Mouse (Mus musculus) CH12.LX (cell line): ENCODE results near the gene Nek6. TPM values are rescaled to one million over a fixed set of nuclear protein-coding genes. Genes with fewer than 3 reads are reported as not detected.

Experiments
- DNase-seq: peaks from one replicate; pipeline ENCODE4 v3.0.0-alpha.2; 2013; ENCODE audit errors: extremely low read depth
- H3K27ac ChIP-seq: 2 replicates; pipeline ENCODE4 v1.5.1; 2012; ENCODE audit warnings: low read depth, mild to moderate bottlenecking, control low read depth, moderate library complexity; ENCODE audit not compliant: insufficient read depth
- H3K27me3 ChIP-seq: replicated peaks from 2 replicates; pipeline ENCODE3; 2012; ENCODE audit warnings: inconsistent platforms
- H3K36me3 ChIP-seq, 2 experiments: replicated peaks in 1 of 2; 2 replicates each; pipeline versions ENCODE3 to v1.6.1; 2012; ENCODE audit warnings: inconsistent platforms in 1 of 2, low read length in 1 of 2, mild to moderate bottlenecking in 1 of 2, mixed read lengths in 1 of 2, moderate library complexity in 1 of 2; ENCODE audit not compliant: control insufficient read depth in 1 of 2, insufficient read depth in 1 of 2
- H3K4me1 ChIP-seq, 2 experiments: 2 replicates each; pipeline ENCODE4 v1.6.1; 2012; ENCODE audit warnings: inconsistent platforms in 1 of 2, moderate library complexity in 1 of 2; ENCODE audit not compliant: insufficient read depth in 2 of 2, control insufficient read depth in 1 of 2
- H3K4me2 ChIP-seq: 2 replicates; pipeline ENCODE4 v1.6.1; 2012; ENCODE audit warnings: low read depth, mild to moderate bottlenecking, control low read depth; ENCODE audit not compliant: poor library complexity, insufficient read depth, severe bottlenecking
- H3K4me3 ChIP-seq, 3 experiments: fragments of 150-350 bp in 1 of 3; sonication (generic) in 1 of 3; replicated peaks in 1 of 3; 2 replicates each; pipeline versions ENCODE3 to v1.5.1; 2011 to 2012; ENCODE audit warnings: low read depth in 2 of 3, low read length in 2 of 3, mild to moderate bottlenecking in 2 of 3, moderate library complexity in 2 of 3, control low read depth in 1 of 3, improper control_type of control experiment in 1 of 3, inconsistent platforms in 1 of 3, mixed read lengths in 1 of 3; ENCODE audit not compliant: poor library complexity in 1 of 3
- H3K79me2 ChIP-seq: replicated peaks from 2 replicates; pipeline ENCODE4 v1.6.1; 2012; ENCODE audit warnings: mild to moderate bottlenecking, moderate library complexity; ENCODE audit not compliant: control insufficient read depth, poor library complexity, insufficient read depth, severe bottlenecking; ENCODE audit errors: extremely low read depth
- H3K9ac ChIP-seq: 2 replicates; pipeline ENCODE4 v1.6.1; 2012; ENCODE audit warnings: low read depth, mild to moderate bottlenecking, control low read depth, moderate library complexity; ENCODE audit not compliant: insufficient read depth
- H3K9me3 ChIP-seq: replicated peaks from 2 replicates; pipeline ENCODE3; 2012; ENCODE audit warnings: low read length, inconsistent platforms, mixed read lengths
- BHLHE40 ChIP-seq: IDR thresholded peaks from 2 replicates; pipeline ENCODE4 v1.6.1; 2011; ENCODE audit warnings: mild to moderate bottlenecking, low read depth, low read length, improper control_type of control experiment
- CHD1 ChIP-seq: IDR thresholded peaks from 2 replicates; pipeline ENCODE4 v1.6.1; 2012; ENCODE audit warnings: low read depth, low read length, improper control_type of control experiment, inconsistent platforms
- CHD2 ChIP-seq: IDR thresholded peaks from 2 replicates; pipeline ENCODE4 v1.6.1; 2011; ENCODE audit warnings: low read length, improper control_type of control experiment
- ETS1 ChIP-seq: conservative IDR thresholded peaks from 2 replicates; pipeline ENCODE4 v1.6.1; 2012; ENCODE audit warnings: low read depth, mild to moderate bottlenecking, inconsistent platforms, low read length, improper control_type of control experiment, moderate library complexity
- GABPA ChIP-seq: IDR thresholded peaks from 2 replicates; pipeline ENCODE4 v1.6.1; 2012; ENCODE audit warnings: low read depth, low read length, improper control_type of control experiment, inconsistent platforms; ENCODE audit not compliant: insufficient replicate concordance
- MAFK ChIP-seq: IDR thresholded peaks from 2 replicates; pipeline ENCODE4 v1.6.1; 2011; ENCODE audit warnings: low read length, improper control_type of control experiment; ENCODE audit not compliant: insufficient replicate concordance
- MAZ ChIP-seq: IDR thresholded peaks from 2 replicates; pipeline ENCODE4 v1.6.1; 2012; ENCODE audit warnings: low read depth, mild to moderate bottlenecking, inconsistent platforms, low read length, improper control_type of control experiment, moderate library complexity
- NELFE ChIP-seq: IDR thresholded peaks from 2 replicates; pipeline ENCODE4 v1.6.1; 2011; ENCODE audit warnings: low read depth, low read length, improper control_type of control experiment
- NRF1 ChIP-seq: IDR thresholded peaks from 2 replicates; pipeline ENCODE4 v1.6.1; 2014; ENCODE audit warnings: low read depth, mild to moderate bottlenecking, inconsistent platforms, low read length, improper control_type of control experiment, moderate library complexity
- SIN3A ChIP-seq: IDR thresholded peaks from 2 replicates; pipeline ENCODE4 v1.6.1; 2012; ENCODE audit warnings: low read length, improper control_type of control experiment, inconsistent platforms
- TBP ChIP-seq: conservative IDR thresholded peaks from 2 replicates; pipeline ENCODE4 v1.6.1; 2011; ENCODE audit warnings: low read depth, low read length, improper control_type of control experiment
- USF1 ChIP-seq: IDR thresholded peaks from 2 replicates; pipeline ENCODE4 v1.6.1; 2014; ENCODE audit warnings: low read depth, mild to moderate bottlenecking, inconsistent platforms, low read length, improper control_type of control experiment
- ZC3H11A ChIP-seq: IDR thresholded peaks from 2 replicates; pipeline ENCODE4 v1.6.1; 2012; ENCODE audit warnings: low read depth, mild to moderate bottlenecking, inconsistent platforms, low read length, improper control_type of control experiment
- ZMIZ1 ChIP-seq: IDR thresholded peaks from 2 replicates; pipeline ENCODE4 v1.6.1; 2012; ENCODE audit warnings: low read depth, mild to moderate bottlenecking, inconsistent platforms, low read length, improper control_type of control experiment
- dilution Hi-C: fragments of 300-500 bp; cut with MboI; formaldehyde crosslinking; loops from 2 replicates; pipeline ENCODE4 v1.14.3; 2020; ENCODE audit warnings: low sequenced_read_pairs; ENCODE audit not compliant: extremely low pct_unique_long_range_greater_than_20kb, extremely low pct_ligation_motif_present
- in situ Hi-C: fragments of 300-500 bp; cut with MboI; formaldehyde crosslinking; loops from 3 replicates; pipeline ENCODE4 v1.14.3; 2019; ENCODE audit warnings: low sequenced_read_pairs, low pct_ligation_motif_present, low pct_unique_long_range_greater_than_20kb, mixed read lengths
- polyA plus RNA-seq: library from polyadenylated mRNA; unstranded; fragments of >175 nt; gene quantifications from 2 replicates; pipeline ENCODE4 v1.2.1, GENCODE M21; 2012; ENCODE audit warnings: low read depth; ENCODE audit not compliant: insufficient read length
- total RNA-seq, 2 experiments: library from RNA; depleted of rRNA; stranded (reverse); fragments of 300-350 nt in 1 of 2; fragments of >200 nt in 1 of 2; gene quantifications; 2 replicates each; pipeline ENCODE4 v1.2.3; 2012 to 2014

Nek6 gene
- total and polyA plus RNA-seq, 3 experiments, result 31.0 to 39.9 (median 36.7) TPM

DNA sequence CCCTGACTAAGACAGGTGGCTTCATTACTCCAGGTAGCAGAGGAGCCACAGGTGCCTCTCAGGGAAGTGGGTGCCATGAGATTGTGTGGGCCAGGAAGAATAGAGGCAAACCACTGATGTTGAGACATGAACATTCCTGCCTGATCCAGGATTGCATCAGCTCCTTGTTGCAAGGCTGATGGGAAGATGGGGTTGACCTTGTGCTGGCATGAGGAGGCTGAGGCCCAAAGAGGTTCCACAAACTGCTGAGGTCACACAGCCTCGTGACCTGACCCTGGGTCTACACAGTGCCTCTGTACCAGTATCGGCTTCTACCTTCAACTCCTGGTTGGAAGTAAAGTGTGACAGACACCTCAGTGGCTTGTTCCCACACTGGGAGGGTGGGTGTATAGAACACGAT lies 13.6 kb downstream of the Nek6 start:
- Histone ChIP-seq H3K79me2 (peaks cover 16% of the 10 kb centered on the region; the same call in 1 of the 2 replicates), H3K27me3 (no peaks in the 10 kb centered on the region), H3K4me3 (no peak overlapping the region), H3K27ac (no peak overlapping the region), H3K4me1 (peaks cover 4 to 30% of the 10 kb centered on the region in 2 experiments), H3K9me3 (peaks cover 2% of the 10 kb centered on the region), H3K36me3 (peaks cover 5 to 74% of the 10 kb centered on the region in 2 experiments), H3K4me2 (no peak overlapping the region), H3K9ac (no peak overlapping the region)
- no peak for DNase-seq
- in situ Hi-C loops, result no loop called here
- no peak for TF ChIP-seq MAFK
- TF ChIP-seq ZMIZ1, result no peak
- no peak for TF ChIP-seq USF1
- TF ChIP-seq ZC3H11A, result no peak
- no peak for TF ChIP-seq MAZ
- no peak for TF ChIP-seq NRF1
- no peak for TF ChIP-seq NELFE
- TF ChIP-seq CHD1, result no peak
- dilution Hi-C loops, result no loop called here

- dilution Hi-C loops, result no loop called here
- Histone ChIP-seq H3K4me1 (peaks cover 16 to 36% of the 10 kb centered on the region in 2 experiments), H3K4me2 (no peak overlapping the region), H3K27me3 (no peaks in the 10 kb centered on the region), H3K27ac (no peak overlapping the region), H3K4me3 (no peak overlapping the region), H3K9me3 (peaks cover 2% of the 10 kb centered on the region), H3K36me3 (peaks cover 5 to 68% of the 10 kb centered on the region in 2 experiments), H3K79me2 (peaks cover 12% of the 10 kb centered on the region; the same call in 1 of the 2 replicates), H3K9ac (no peak overlapping the region)
- no peak for DNase-seq
- in situ Hi-C loops, result no loop called here
- no peak for TF ChIP-seq CHD2
- TF ChIP-seq ETS1, result no peak
- TF ChIP-seq SIN3A, result no peak
- TF ChIP-seq ZMIZ1, result no peak
- TF ChIP-seq NELFE, result no peak
- TF ChIP-seq MAZ, result no peak
- no peak for TF ChIP-seq TBP
- TF ChIP-seq BHLHE40, result no peak
- TF ChIP-seq GABPA, result no peak
These were observed 18.2 kb downstream of the Nek6 start for GRCm38 (mm10) chr2:38529582-38530152.
